In the genomic region with DNA sequence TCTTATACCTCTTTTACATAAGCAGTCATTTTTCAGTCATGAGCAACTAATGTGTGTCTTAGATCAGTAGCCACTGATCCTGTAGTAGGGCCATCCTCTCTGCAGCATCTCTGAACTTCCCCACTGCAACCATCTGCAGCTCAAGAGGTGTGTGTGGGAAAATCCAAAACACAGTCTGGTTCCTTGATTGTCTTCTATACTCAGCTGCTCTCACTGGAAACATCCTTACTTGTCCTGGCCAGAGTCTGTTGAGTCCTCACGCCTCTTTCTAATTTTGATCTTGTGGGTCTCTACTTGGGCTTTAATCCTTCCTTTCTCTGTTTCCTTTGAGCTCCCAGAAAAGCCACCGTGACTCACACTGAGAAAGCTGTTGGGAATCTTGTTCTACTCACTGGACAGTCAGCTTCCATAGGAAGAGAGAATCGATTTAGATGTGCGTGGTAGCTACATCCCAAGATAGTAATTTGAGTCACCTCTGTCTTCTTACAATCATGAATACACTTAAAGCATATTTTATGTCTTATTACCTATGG, we compare ENCODE assay signal across 11 mouse cellular contexts.
"Had no signal": no experiment of that assay in that cellular context is flagged by ENCODE, and none has a peak within 500 bp of the region (broad histone marks: within the 10 kb centered on the region; RNA-seq: fewer than 3 reads in every experiment).

No protein-coding gene starts in this region.

- ATAC-seq: inflammation-experienced regulatory T-cells, adult 6 months; intestine, postnatal 0 days; liver, embryonic 12.5 days had no signal

- DNase-seq: kidney, adult 8-10 months; kidney, postnatal 25 days; lung, embryonic 14.5 days; lung, postnatal 10 days; lung, postnatal 4 days; midbrain, embryonic 14.5 days; spleen, adult 18-20 months; thymus, postnatal 36 days had no signal
